Mouse (Mus musculus) Patski (cell line): Measurements from ENCODE around the gene Zfp791. TPM values are rescaled to one million over a fixed set of nuclear protein-coding genes. Genes with fewer than 3 reads are reported as not detected.
A peak's percentile ranks its signal among the peaks of the same experiment; 100 is the strongest.
"Not testable (repeated sequence)": the region's sequence is repeated elsewhere in the genome, so short reads cannot be mapped to it uniquely, and the experiment has no call there.

Experiments used
- ATAC-seq: fragments of 100-300 bp; one replicate; pipeline ENCODE4 v1.8.0; 2021
- CTCF ChIA-PET: fragments of 350-600 bp; sonication (Branson Sonifier 250); formaldehyde crosslinking; loops from one replicate; lab custom pipeline; 2022; ENCODE audit warnings: inconsistent platforms; lab: Charles Lee
- POLR2A ChIA-PET: fragments of 350-600 bp; sonication (Branson Sonifier 250); formaldehyde crosslinking; loops from one replicate; lab custom pipeline; 2022; ENCODE audit warnings: antibody characterized with exemption, inconsistent platforms; lab: Charles Lee
- DNase-seq: peaks from one replicate; pipeline ENCODE4 v3.0.0-alpha.2; 2011; ENCODE audit warnings: low read depth, low spot score
- H3K27me3 ChIP-seq: fragments of 371-371 bp; one replicate; pipeline ENCODE4 v1.5.1; 2021
- CTCF ChIP-seq: fragments of 100-300 bp; IDR thresholded peaks from one replicate; pipeline ENCODE4 v1.5.1; 2021
- in situ Hi-C: fragments of 300-500 bp; cut with MboI; formaldehyde crosslinking; loops from 3 replicates; pipeline ENCODE4 v1.11.1; 2018; ENCODE audit warnings: low pct_unique_long_range_greater_than_20kb, mixed read lengths
- polyA plus RNA-seq: library from polyadenylated mRNA; unstranded; gene quantifications from one replicate; pipeline ENCODE4 v1.2.3, GENCODE M21; 2021

Gene Zfp791
- 2.2 TPM for polyA plus RNA-seq

- ChIA-PET POLR2A (no interaction called here), CTCF (no interaction called here)
- H3K27me3 ChIP-seq = peaks cover 19% of the 10 kb centered on the region
- TF ChIP-seq CTCF = no peak
- DNase-seq (no peak), ATAC-seq (no peak)
- in situ Hi-C loops = no loop called here
Measured at GRCm38 (mm10) chr8:85122995-85123394, at the start of gene Zfp791. Gene Zfp791, minus strand, starts transcription at chr8:85123095.

DNA sequence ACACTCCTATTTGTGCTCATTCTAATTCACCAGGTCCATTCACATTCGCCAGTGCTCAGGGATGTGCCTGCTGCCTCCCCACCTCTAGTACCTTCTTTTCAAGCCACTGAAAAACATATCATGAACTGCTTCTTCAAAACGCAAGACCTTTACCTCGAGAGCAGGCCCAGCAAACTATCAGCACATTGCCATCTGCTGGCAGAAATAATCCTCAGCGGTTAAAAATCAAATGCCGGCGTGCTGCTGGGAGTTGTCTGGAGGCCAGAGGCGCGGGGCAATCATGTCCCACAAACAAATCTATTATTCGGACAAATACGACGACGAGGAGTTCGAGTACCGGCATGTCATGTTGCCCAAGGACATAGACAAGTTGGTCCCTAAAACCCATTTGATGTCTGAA, 48.4 kb upstream of the Zfp791 start:
- H3K27me3 ChIP-seq = peaks cover 21% of the 10 kb centered on the region
- in situ Hi-C loops = no loop called here
- peak; percentile 61 for TF ChIP-seq CTCF
- DNase-seq (no peak), ATAC-seq (no peak)
- CTCF ChIA-PET = interaction anchor here (1.4 kb wide), 1 partner anchor 95 kb away, joined by 4 read pairs; no protein-coding TSS in a partner anchor
- POLR2A ChIA-PET = no interaction called here

GRCm38 (mm10) chr8:85151624-85152023, 28.7 kb upstream of the Zfp791 start, which contains the start of gene Cks1brt:
Gene Cks1brt, plus strand, starts transcription at chr8:85151924.
- H3K27me3 ChIP-seq = peaks cover 12% of the 10 kb centered on the region
- ChIA-PET CTCF (no interaction called here), POLR2A (no interaction called here)
- DNase-seq (no peak), ATAC-seq (no peak)
- TF ChIP-seq CTCF = no peak
- in situ Hi-C loops = no loop called here

- no peaks in the 10 kb centered on the region for H3K27me3 ChIP-seq
- CTCF ChIA-PET = interaction anchor here (1.2 kb wide), 1 partner anchor 8 kb away, joined by 3 read pairs; no protein-coding TSS in a partner anchor
- ATAC-seq = no peak
- in situ Hi-C loops = no loop called here
- no peak for DNase-seq
- POLR2A ChIA-PET = no interaction called here
- TF ChIP-seq CTCF = no peak
Measured at GRCm38 (mm10) chr8:85142516-85142915, 19.6 kb upstream of the Zfp791 start.

GRCm38 (mm10) chr8:85135690-85136089, 12.8 kb upstream of the Zfp791 start:
- CTCF ChIA-PET, H3K27me3 ChIP-seq, in situ Hi-C loops, POLR2A ChIA-PET, DNase-seq, ATAC-seq: not testable (repeated sequence)

DNA sequence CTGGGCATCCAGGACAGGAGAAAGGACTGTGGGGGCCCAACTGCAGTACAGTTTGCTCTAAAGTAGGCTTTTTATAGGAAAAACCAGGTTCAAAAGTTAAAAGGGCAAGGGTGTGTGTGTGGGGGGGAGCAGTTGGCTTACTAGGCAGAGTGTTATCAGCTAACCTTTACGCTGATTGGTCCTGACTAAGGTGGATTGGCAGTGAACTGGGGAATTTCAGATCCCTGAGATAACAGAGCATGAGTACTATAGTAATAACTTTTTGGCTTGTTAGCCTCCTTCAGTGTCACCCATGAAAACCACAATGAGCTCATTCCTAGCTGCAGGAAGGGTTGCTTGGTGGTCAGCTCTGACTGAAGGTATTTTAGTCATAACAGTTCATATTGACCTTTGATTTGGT, 9.4 kb upstream of the Zfp791 start:
- ChIA-PET CTCF (no interaction called here), POLR2A (no interaction called here)
- ATAC-seq = no peak
- TF ChIP-seq CTCF = no peak
- in situ Hi-C loops = no loop called here
- no peak for DNase-seq
- peaks cover 6% of the 10 kb centered on the region for H3K27me3 ChIP-seq

DNA sequence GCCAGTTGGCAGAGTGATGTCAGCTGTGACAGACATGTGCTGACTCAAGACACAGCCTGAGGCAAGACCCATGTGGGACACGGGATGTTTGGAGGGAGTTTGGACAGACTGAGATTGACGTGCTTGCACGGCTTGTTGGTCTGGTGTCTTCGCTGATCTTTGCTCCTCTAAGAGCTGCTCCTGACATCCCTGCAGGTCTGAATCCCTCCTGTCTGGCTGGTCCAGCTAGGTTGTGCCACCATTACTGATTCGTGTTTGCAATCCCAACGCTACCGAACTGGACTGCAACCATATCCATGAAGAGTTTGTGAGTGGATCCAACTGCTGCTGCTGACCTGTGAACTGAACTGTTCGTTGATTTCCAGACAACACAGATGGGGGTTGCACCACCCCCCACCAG, 796 bp upstream of the Zfp791 start:
- in situ Hi-C loops = no loop called here
- ChIA-PET CTCF (no interaction called here), POLR2A (no interaction called here)
- ATAC-seq (no peak), DNase-seq (no peak)
- TF ChIP-seq CTCF = no peak
- peaks cover 19% of the 10 kb centered on the region for H3K27me3 ChIP-seq

GRCm38 (mm10) chr8:85120251-85120650, 2.6 kb downstream of the Zfp791 start:
- POLR2A ChIA-PET = not testable (repeated sequence)

DNA sequence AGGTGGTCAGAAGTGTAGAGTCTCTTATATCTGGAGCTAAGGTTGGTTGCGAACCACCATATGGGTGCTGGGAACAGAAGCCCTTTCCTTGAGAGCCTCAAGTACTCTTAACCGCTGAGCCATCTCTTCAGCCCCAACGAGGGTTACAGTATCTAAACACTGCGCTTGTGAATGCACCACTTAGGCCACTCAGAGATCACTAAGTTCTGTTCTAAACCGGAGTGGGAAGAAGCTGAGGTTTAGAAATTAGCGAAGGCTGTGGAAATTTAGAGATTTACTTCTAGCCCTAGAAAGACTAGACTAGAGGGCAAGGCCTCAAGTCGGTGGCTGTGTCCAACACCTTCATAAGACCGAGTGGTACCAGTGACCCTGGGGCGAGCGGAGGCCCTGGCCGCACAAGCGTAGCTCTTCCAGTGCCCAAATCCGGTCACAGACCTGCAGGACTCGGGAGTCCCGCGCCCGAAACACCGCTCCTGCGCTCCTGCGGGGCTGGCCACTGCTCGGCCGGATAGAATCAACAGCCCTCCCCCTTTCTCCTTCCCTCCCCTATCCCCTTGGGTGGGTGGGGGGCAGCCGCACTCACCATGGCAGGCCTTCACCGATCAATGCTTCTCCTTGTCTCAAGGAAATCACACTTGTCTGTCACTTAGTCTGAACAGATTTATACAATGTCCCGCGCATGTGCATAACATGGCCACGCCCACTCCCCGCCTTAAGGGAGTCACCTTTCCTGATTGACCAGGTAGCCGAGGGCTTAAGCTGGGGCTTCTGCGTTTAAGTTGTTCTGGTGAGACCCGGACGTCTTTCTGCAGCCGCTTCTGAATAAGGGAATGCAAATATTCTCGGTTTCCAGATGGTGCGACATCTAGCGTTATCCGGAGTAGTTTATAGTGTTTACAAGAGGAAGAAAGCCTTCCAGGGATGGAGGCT, 3.6 kb downstream of the Zfp791 start:
- peak; percentile 47 for ATAC-seq
- POLR2A ChIA-PET = no interaction called here
- CTCF ChIA-PET = no interaction called here
- H3K27me3 ChIP-seq = peaks cover 12% of the 10 kb centered on the region
- in situ Hi-C loops = no loop called here
- DNase-seq = peak; percentile 17
- TF ChIP-seq CTCF = peak; percentile 54

More at GRCm38 (mm10) chr8:85120251-85120650, 2.6 kb downstream of the Zfp791 start:
- DNase-seq, ATAC-seq, CTCF ChIA-PET, in situ Hi-C loops: not testable (repeated sequence)
- peaks cover 19% of the 10 kb centered on the region for H3K27me3 ChIP-seq

DNA sequence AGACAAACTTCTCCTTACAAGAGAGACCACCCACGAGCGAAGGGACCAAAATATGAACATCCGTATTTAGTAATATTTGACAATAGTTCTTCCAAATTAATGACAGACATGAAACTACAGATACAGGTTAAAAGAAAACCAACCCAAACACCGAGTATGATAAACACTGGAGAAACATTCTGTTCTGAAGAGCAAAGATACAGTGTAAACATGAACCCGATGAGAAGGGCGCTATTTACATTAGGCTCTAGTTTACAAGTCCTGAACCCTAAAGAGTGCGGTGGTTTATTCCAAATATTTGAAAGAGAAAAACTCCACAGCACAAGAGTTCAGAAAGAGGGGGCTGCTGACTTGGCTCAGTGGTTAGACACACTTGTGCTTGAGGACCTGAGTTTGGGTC, 5.9 kb downstream of the Zfp791 start:
- DNase-seq (no peak), ATAC-seq (no peak)
- H3K27me3 ChIP-seq = no peaks in the 10 kb centered on the region
- CTCF ChIA-PET = no interaction called here
- POLR2A ChIA-PET = no interaction called here
- no peak for TF ChIP-seq CTCF
- in situ Hi-C loops = no loop called here

DNA sequence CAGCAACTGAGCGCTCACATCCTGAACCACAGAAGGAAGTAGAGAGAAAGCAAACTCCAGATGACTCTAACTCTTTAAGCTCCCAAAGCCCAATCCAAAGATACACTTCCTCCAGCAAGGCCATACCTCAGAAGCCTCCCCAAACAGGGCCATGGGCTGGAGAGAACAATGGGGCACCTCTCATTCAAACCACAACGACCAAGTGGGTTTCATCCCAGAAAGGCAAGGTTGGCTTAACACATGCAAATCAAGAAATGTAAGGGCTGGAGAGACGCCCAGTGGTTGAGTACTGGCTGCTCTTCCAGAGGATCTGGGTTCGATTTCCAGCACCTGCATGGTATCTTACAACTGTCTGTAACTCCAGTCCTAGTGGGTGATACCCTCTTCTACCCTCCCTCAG, 7.4 kb downstream of the Zfp791 start:
- in situ Hi-C loops = no loop called here
- no peak for TF ChIP-seq CTCF
- DNase-seq (no peak), ATAC-seq (no peak)
- CTCF ChIA-PET = no interaction called here
- no peaks in the 10 kb centered on the region for H3K27me3 ChIP-seq
- POLR2A ChIA-PET = no interaction called here
